Mouse (Mus musculus) central nervous system, embryonic 18 days (tissue): ENCODE results near the gene Ccdc114. TPM values are rescaled to one million over a fixed set of nuclear protein-coding genes. Genes with fewer than 3 reads are reported as not detected.

ENCODE experiments used
- polyA plus RNA-seq: library from polyadenylated mRNA; depleted of rRNA; stranded (reverse); fragments of >200 nt; gene quantifications from 2 replicates; pipeline ENCODE4 v1.2.3, GENCODE M21; 2012; rRNA removed

Ccdc114 gene
- polyA plus RNA-seq, result 6.0 and 7.1 TPM in 2 replicates

DNA sequence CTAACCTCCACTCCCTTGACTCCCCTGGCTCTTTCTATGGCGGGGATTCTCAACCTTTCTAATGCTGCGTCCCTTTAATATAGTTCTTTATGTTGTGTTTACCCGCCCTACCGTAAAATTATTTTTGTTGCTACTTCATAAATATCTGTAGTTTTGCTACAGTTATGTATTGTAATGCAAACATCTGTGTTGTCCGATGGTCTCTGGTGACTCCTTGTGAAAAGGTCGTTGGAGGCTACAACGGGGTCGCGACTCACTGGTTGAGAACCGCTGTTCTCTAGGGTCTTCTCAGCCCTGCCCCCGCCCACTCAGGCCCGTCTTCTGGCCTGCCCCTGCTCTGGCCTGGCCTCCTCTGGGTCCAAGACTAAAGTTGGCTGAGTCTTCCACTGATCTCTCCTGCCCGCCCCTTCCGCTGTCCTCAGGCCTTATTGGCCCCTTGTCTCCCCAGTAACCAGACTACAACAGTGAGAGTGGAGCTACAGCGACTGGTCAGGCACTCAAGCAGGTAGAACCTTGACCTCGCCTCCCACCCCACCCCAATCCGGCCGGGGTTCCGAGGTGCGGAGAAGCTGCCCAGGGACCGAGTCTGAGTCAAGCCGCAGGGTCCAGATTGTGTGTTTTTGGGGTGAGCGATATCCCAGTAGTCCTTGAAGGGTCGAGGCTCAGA is at the start of gene Ccdc114:
Gene Ccdc114 (plus strand): TSS at position 311 of the 667 bp plus-strand sequence.

DNA sequence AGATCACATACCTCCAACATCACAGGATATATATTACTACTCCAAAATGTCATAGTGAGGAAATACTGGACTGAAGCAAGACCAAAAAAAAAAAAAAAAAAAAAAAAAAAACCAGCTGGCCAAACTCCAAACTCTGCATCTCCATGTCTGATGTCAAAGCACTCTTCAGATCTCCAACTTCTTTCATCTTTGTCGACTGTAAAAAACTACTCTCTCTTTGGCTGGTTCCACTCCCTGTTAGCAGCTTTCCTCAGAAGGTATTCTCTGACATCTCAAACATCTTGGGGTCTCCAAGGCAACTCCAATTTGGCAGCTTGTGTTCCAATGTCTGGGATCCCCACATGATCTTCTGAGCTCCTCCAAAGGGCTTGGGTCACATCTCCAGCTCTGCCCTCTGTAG is 45.6 kb upstream of the Ccdc114 start, which contains the start of gene Grin2d:
Gene Grin2d (minus strand): TSS at position 101 of the 400 bp plus-strand sequence.

DNA sequence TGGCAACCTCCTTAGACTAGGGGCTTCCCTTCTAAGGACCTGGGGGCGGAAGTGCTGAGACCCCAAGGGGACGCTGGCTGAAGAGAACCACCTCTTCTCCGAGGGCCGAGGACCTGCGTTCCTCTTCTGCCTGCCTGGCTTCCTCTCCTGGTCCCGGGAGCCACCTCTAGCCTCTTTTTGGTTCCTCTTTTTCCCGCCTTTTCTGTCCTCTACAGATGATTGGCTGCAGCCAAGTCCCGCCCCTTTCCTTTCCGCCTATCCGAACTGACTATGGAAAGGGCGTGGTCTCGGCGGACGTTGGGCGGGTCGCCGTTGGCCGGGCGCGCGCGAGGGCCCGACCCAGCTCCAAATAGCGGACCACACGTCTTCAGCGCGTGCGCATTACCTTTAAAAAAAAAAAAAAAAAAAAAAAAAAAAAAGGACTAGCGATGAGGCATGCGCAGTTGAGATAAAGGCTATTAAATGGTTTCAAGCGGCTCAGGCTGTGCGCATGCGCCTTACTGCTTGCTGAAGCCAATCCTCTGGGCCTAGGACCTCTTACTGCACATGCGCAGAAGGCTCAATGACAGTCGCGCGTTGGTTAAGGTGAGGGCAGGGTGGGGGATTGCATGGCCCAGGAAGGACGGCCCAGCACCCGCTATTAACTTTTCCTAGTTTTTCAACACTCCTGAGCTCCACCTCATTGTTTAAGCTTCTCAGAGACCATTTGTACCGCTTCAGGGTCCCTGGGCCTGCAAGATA is 27.2 kb upstream of the Ccdc114 start, which contains the start of the genes Syngr4 and Tmem143:
Gene Syngr4 (minus strand): TSS at position 198 of the 741 bp plus-strand sequence.
Gene Tmem143 (plus strand): TSS at position 425 of the 741 bp plus-strand sequence.

DNA sequence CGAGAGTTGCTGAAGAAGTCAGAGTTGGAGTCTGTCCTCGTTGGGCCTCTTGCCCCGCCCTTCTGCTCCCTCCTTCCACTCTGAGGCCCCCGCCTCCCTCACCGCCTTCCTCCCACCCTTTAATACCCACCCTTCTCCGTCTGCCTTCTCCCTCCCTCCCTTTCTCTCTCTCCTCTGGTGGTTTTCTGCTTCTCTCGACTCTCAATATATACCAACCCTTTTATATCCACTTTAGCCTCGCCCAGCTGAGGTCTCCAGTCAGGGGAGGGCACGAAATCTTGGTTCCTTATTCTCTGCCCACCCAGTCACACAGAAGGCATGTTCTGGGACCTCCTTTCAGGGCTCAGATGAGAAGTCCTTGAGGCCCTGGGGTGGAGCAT is 2.6 kb upstream of the Ccdc114 start, which contains the start of gene Emp3:
Gene Emp3 (minus strand): TSS at position 163 of the 380 bp plus-strand sequence.

Other genes starting within 250 kb of the Ccdc114 start
- gene Ntn5, start 240.1 kb upstream of the Ccdc114 start, polyA plus RNA-seq, result 0.48 and 0.64 TPM in 2 replicates
- gene Sec1, start 229.7 kb upstream of the Ccdc114 start, polyA plus RNA-seq, result 0.43 and 0.63 TPM in 2 replicates
- gene Car11, start 224.2 kb upstream of the Ccdc114 start, polyA plus RNA-seq, result 162 and 178 TPM in 2 replicates
- 12.3 and 12.4 TPM in 2 replicates for gene Dbp, start 219.0 kb upstream of the Ccdc114 start, polyA plus RNA-seq
- 517 and 597 TPM in 2 replicates for gene Rpl18, start 208.6 kb upstream of the Ccdc114 start, polyA plus RNA-seq
- 24.6 and 26.1 TPM in 2 replicates for gene Sphk2, start 206.1 kb upstream of the Ccdc114 start, polyA plus RNA-seq
- gene Fam83e, start 202.9 kb upstream of the Ccdc114 start, polyA plus RNA-seq, result 0.25 and 0.30 TPM in 2 replicates
- gene Spaca4, start 198.3 kb upstream of the Ccdc114 start, polyA plus RNA-seq, result not detected in 2 replicates
- gene Lmtk3, start 140.3 kb upstream of the Ccdc114 start, polyA plus RNA-seq, result 215 and 251 TPM in 2 replicates
- 6.0 and 6.2 TPM in 2 replicates for gene Sult2b1, start 139.4 kb upstream of the Ccdc114 start, polyA plus RNA-seq
- gene Cyth2, start 109.5 kb upstream of the Ccdc114 start, polyA plus RNA-seq, result 223 and 229 TPM in 2 replicates
- gene Kcnj14, start 99.3 kb upstream of the Ccdc114 start, polyA plus RNA-seq, result 2.0 and 2.3 TPM in 2 replicates
- 21.7 and 23.2 TPM in 2 replicates for gene Grwd1, start 93.1 kb upstream of the Ccdc114 start, polyA plus RNA-seq
- 182 and 199 TPM in 2 replicates for gene Kdelr1, start 51.3 kb upstream of the Ccdc114 start, polyA plus RNA-seq
- 23.7 and 25.3 TPM in 2 replicates for gene Grin2d, start 45.7 kb upstream of the Ccdc114 start, polyA plus RNA-seq
- 0.15 and 0.18 TPM in 2 replicates for gene Syngr4, start 27.4 kb upstream of the Ccdc114 start, polyA plus RNA-seq
- gene Tmem143, start 27.1 kb upstream of the Ccdc114 start, polyA plus RNA-seq, result 21.2 and 24.5 TPM in 2 replicates
- 21.5 and 25.1 TPM in 2 replicates for gene Emp3, start 2.7 kb upstream of the Ccdc114 start, polyA plus RNA-seq
- 1.2 and 1.3 TPM in 2 replicates for gene Abcc6, start 106.2 kb downstream of the Ccdc114 start, polyA plus RNA-seq
- gene Nomo1, start 109.6 kb downstream of the Ccdc114 start, polyA plus RNA-seq, result 41.8 and 44.8 TPM in 2 replicates
- 12.6 and 18.7 TPM in 2 replicates for gene Kcnj11, start 176.7 kb downstream of the Ccdc114 start, polyA plus RNA-seq